Mouse (Mus musculus): ENCODE results near the gene Pcgf2. TPM values are rescaled to one million over a fixed set of nuclear protein-coding genes. Genes with fewer than 3 reads are reported as not detected.

The Pcgf2 gene
- total and polyA plus RNA-seq, 3 experiments, result 0.99 to 19.5 (median 5.6) TPM

GRCm38 (mm10) chr11:97742157-97742556 lies 41.9 kb upstream of the Pcgf2 start:
- Histone ChIP-seq H3K36me3 (replicated peaks in 1 of 2; ENCODE audit: control insufficient read depth in 1 of 2, insufficient read depth in 1 of 2, low read length in 1 of 2) (peaks cover 8 to 44% of the 10 kb centered on the region in 2 experiments), H3K4me1 (ENCODE audit: control insufficient read depth in 1 of 2, insufficient read depth in 2 of 2) (peaks cover 6 to 31% of the 10 kb centered on the region in 2 experiments), H3K79me2 (replicated peaks; ENCODE audit: control insufficient read depth, extremely low read depth, insufficient read depth, poor library complexity, severe bottlenecking) (peaks cover 36% of the 10 kb centered on the region), H3K9me3 (replicated peaks; ENCODE audit: low read length) (peaks cover 2% of the 10 kb centered on the region), H3K4me2 (ENCODE audit: insufficient read depth, low read depth, poor library complexity, severe bottlenecking) (no peak overlapping the region), H3K27ac (ENCODE audit: insufficient read depth, low read depth) (no peak overlapping the region), H3K4me3 (replicated peaks in 1 of 3; ENCODE audit: low read depth in 2 of 3, low read length in 2 of 3, poor library complexity in 1 of 3) (no peak overlapping the region), H3K27me3 (replicated peaks) (no peaks in the 10 kb centered on the region), H3K9ac (ENCODE audit: insufficient read depth, low read depth) (no peak overlapping the region)
- TF ChIP-seq CHD2 (IDR thresholded peaks at IDR 0.05; ENCODE audit: low read length) (no peak), UBTF (IDR thresholded peaks at IDR 0.05; ENCODE audit: low read depth, low read length) (no peak), CHD1 (IDR thresholded peaks at IDR 0.05; ENCODE audit: low read depth, low read length) (no peak), JUN (IDR thresholded peaks at IDR 0.05; ENCODE audit: insufficient read depth, low read depth, low read length) (no peak), ZMIZ1 (IDR thresholded peaks at IDR 0.05; ENCODE audit: low read depth, low read length) (no peak), GABPA (IDR thresholded peaks at IDR 0.05; ENCODE audit: insufficient replicate concordance, low read depth, low read length) (no peak), RAD21 (IDR thresholded peaks at IDR 0.05; ENCODE audit: low read depth, low read length) (no peak), TCF12 (IDR thresholded peaks at IDR 0.05; ENCODE audit: low read depth, low read length) (no peak), MAX (IDR thresholded peaks at IDR 0.05; ENCODE audit: low read length) (no peak), PAX5 (IDR thresholded peaks at IDR 0.05; ENCODE audit: low read length) (no peak), ETS1 (conservative IDR thresholded peaks at IDR 0.05; ENCODE audit: low read depth, low read length) (no peak), MXI1 (IDR thresholded peaks at IDR 0.05; ENCODE audit: low read depth, low read length) (no peak), E2F4 (IDR thresholded peaks at IDR 0.05; ENCODE audit: insufficient replicate concordance, low read depth, low read length) (no peak), BHLHE40 (IDR thresholded peaks at IDR 0.05; ENCODE audit: low read depth, low read length) (no peak), HCFC1 (IDR thresholded peaks at IDR 0.05; ENCODE audit: low read depth, low read length) (no peak), MYC (IDR thresholded peaks at IDR 0.05; ENCODE audit: low read depth, low read length) (no peak), MEF2A (IDR thresholded peaks at IDR 0.05; ENCODE audit: borderline replicate concordance, low read depth, low read length) (no peak), RCOR1 (conservative IDR thresholded peaks at IDR 0.05; ENCODE audit: low read depth, low read length) (no peak)
- in situ Hi-C loops (cut with MboI; ENCODE audit: low pct_ligation_motif_present, low pct_unique_long_range_greater_than_20kb, low sequenced_read_pairs) (no loop called here), dilution Hi-C loops (cut with MboI; ENCODE audit: extremely low pct_ligation_motif_present, extremely low pct_unique_long_range_greater_than_20kb, low sequenced_read_pairs) (no loop called here)
- no peak for DNase-seq (ENCODE audit: extremely low read depth)

- Histone ChIP-seq H3K9me3 (replicated peaks; ENCODE audit: low read length) (peaks cover 2% of the 10 kb centered on the region), H3K27me3 (replicated peaks) (no peaks in the 10 kb centered on the region), H3K27ac (ENCODE audit: insufficient read depth, low read depth) (no peak overlapping the region), H3K9ac (ENCODE audit: insufficient read depth, low read depth) (no peak overlapping the region), H3K36me3 (replicated peaks in 1 of 2; ENCODE audit: control insufficient read depth in 1 of 2, insufficient read depth in 1 of 2, low read length in 1 of 2) (peaks cover 0 to 42% of the 10 kb centered on the region in 2 experiments), H3K4me1 (ENCODE audit: control insufficient read depth in 1 of 2, insufficient read depth in 2 of 2) (peaks cover 6 to 28% of the 10 kb centered on the region in 2 experiments), H3K4me2 (ENCODE audit: insufficient read depth, low read depth, poor library complexity, severe bottlenecking) (no peak overlapping the region), H3K79me2 (replicated peaks; ENCODE audit: control insufficient read depth, extremely low read depth, insufficient read depth, poor library complexity, severe bottlenecking) (peaks cover 36% of the 10 kb centered on the region), H3K4me3 (replicated peaks in 1 of 3; ENCODE audit: low read depth in 2 of 3, low read length in 2 of 3, poor library complexity in 1 of 3) (no peak overlapping the region)
- DNase-seq (ENCODE audit: extremely low read depth), result no peak
- TF ChIP-seq MAFK (IDR thresholded peaks at IDR 0.05; ENCODE audit: insufficient replicate concordance, low read length) (no peak), TBP (conservative IDR thresholded peaks at IDR 0.05; ENCODE audit: low read depth, low read length) (no peak), RCOR1 (conservative IDR thresholded peaks at IDR 0.05; ENCODE audit: low read depth, low read length) (no peak), MAX (IDR thresholded peaks at IDR 0.05; ENCODE audit: low read length) (no peak), CHD1 (IDR thresholded peaks at IDR 0.05; ENCODE audit: low read depth, low read length) (no peak), SIN3A (IDR thresholded peaks at IDR 0.05; ENCODE audit: low read length) (no peak), GABPA (IDR thresholded peaks at IDR 0.05; ENCODE audit: insufficient replicate concordance, low read depth, low read length) (no peak), ZNF384 (IDR thresholded peaks at IDR 0.05; ENCODE audit: low read depth, low read length) (no peak), USF1 (IDR thresholded peaks at IDR 0.05; ENCODE audit: low read depth, low read length) (no peak), ZKSCAN1 (IDR thresholded peaks at IDR 0.05; ENCODE audit: borderline replicate concordance, low read depth, low read length) (no peak), MXI1 (IDR thresholded peaks at IDR 0.05; ENCODE audit: low read depth, low read length) (no peak), CHD2 (IDR thresholded peaks at IDR 0.05; ENCODE audit: low read length) (no peak), ETS1 (conservative IDR thresholded peaks at IDR 0.05; ENCODE audit: low read depth, low read length) (no peak), CTCF (conservative IDR thresholded peaks at IDR 0.05 in 1 of 2, IDR thresholded peaks at IDR 0.05 in 1 of 2; ENCODE audit: low read depth in 2 of 2, low read length in 2 of 2) (no peak), BHLHE40 (IDR thresholded peaks at IDR 0.05; ENCODE audit: low read depth, low read length) (no peak), HCFC1 (IDR thresholded peaks at IDR 0.05; ENCODE audit: low read depth, low read length) (no peak), TCF12 (IDR thresholded peaks at IDR 0.05; ENCODE audit: low read depth, low read length) (no peak)
- dilution Hi-C loops (cut with MboI; ENCODE audit: extremely low pct_ligation_motif_present, extremely low pct_unique_long_range_greater_than_20kb, low sequenced_read_pairs) (no loop called here), in situ Hi-C loops (cut with MboI; ENCODE audit: low pct_ligation_motif_present, low pct_unique_long_range_greater_than_20kb, low sequenced_read_pairs) (no loop called here)
Measured at GRCm38 (mm10) chr11:97740190-97740589, 39.9 kb upstream of the Pcgf2 start.

Data from CH12.LX (cell line).